Mouse (Mus musculus) hindbrain, embryonic 15.5 days (tissue): ENCODE measurements around the gene Tle3. TPM values are rescaled to one million over a fixed set of nuclear protein-coding genes. Genes with fewer than 3 reads are reported as not detected.

Source experiments
- ATAC-seq: fragments of 200-750 bp; cut with Nextera tagmentation; 2 replicates; pipeline ENCODE4 v1.8.0; 2017; ENCODE audit warnings: low read depth, moderate number of reproducible peaks, moderate TSS enrichment; ENCODE audit not compliant: low FRiP score
- H3K27ac ChIP-seq: fragments of 300-500 bp; sonication (generic); replicated peaks from 2 replicates; pipeline ENCODE4 v1.5.1; 2015; ENCODE audit warnings: mild to moderate bottlenecking, inconsistent platforms
- H3K27me3 ChIP-seq: fragments of 300-500 bp; sonication (generic); 2 replicates; pipeline ENCODE4 v1.6.1; 2015; ENCODE audit warnings: control low read depth, inconsistent platforms
- H3K36me3 ChIP-seq: fragments of 300-500 bp; sonication (generic); 2 replicates; pipeline ENCODE4 v1.6.1; 2015; ENCODE audit warnings: control low read depth, inconsistent platforms
- H3K4me1 ChIP-seq: fragments of 300-500 bp; sonication (generic); replicated peaks from 2 replicates; pipeline ENCODE4 v1.6.1; 2015; ENCODE audit warnings: control low read depth, inconsistent platforms
- H3K4me2 ChIP-seq: fragments of 300-500 bp; sonication (generic); 2 replicates; pipeline ENCODE4 v1.6.1; 2015; ENCODE audit warnings: moderate library complexity, mild to moderate bottlenecking, inconsistent platforms
- H3K4me3 ChIP-seq: fragments of 300-500 bp; sonication (generic); 2 replicates; pipeline ENCODE4 v1.5.1; 2015; ENCODE audit warnings: mild to moderate bottlenecking, inconsistent platforms
- H3K9ac ChIP-seq: fragments of 300-500 bp; sonication (generic); 2 replicates; pipeline ENCODE4 v1.6.1; 2015; ENCODE audit warnings: inconsistent platforms
- H3K9me3 ChIP-seq: fragments of 300-500 bp; sonication (generic); 2 replicates; pipeline ENCODE4 v1.6.1; 2016; ENCODE audit warnings: control low read depth, inconsistent platforms
- WGBS: fragments of 180-500 bp; shearing (Covaris S2); methylation state at CpG from one replicate; pipeline ENCODE4 v1.1.7; 2015; 5-methylcytosine and 5-hydroxymethylcytosine counted together
- polyA plus RNA-seq: library from polyadenylated mRNA; unstranded; fragments of >200 nt; fragmentation: Nextera tagmentation; extraction: Ambion mirVana; gene quantifications from 2 replicates; pipeline ENCODE4 v1.2.1, GENCODE M21; 2015

The Tle3 gene
- polyA plus RNA-seq, 1 experiment from 2014 or later: 28.8 TPM

DNA sequence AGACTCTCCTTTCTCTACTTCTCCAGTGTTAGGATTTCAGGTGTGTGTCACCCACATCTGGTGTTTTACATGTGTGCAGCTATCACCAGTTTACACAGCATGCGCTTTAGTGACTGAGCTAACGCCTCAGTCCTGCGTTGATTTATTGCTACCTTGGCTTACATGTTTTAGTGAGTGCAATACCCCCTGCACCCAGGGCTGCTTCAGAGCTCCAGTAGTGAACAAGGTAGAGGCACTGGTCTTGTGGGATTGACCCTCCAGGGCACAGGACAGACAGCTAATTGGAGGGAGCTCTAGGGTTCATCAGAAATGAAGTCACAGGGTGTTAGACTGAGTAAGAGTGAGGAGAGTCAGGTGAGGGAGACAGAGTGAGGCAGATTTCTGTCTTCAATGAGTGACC, 12.4 kb upstream of the Tle3 start:
- peaks cover 15% of the 10 kb centered on the region for H3K4me1 ChIP-seq
- no peak for ATAC-seq
- H3K27ac ChIP-seq: no peak overlapping the region
- peaks cover 8% of the 10 kb centered on the region; the same call in 1 of the 2 replicates for H3K27me3 ChIP-seq
- no peak overlapping the region for H3K4me2 ChIP-seq
- no peak overlapping the region for H3K9ac ChIP-seq
- H3K36me3 ChIP-seq: no peaks in the 10 kb centered on the region
- 90% methylated on average over 3 of the region's 3 CpGs for WGBS
- no peaks in the 10 kb centered on the region for H3K9me3 ChIP-seq
- H3K4me3 ChIP-seq: no peak overlapping the region

DNA sequence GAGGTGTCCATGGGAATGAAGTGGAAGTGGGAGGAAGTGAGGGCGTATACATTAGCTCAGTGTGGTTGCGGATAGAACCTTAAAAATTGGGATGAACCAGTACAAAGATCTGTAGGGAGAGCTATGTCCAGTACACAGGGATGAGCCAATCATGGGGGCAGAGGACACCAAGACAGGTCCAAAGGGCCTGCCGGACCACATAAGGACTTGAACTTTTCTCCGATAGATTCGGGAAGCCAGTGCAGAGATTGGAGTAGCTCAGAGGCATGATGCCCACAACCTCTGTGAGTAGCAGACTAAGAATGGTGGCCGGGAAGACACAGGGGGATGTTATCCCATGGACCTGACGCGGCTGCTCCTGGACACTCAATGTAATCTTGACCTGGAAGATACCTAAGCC, 12.0 kb upstream of the Tle3 start:
- no peak overlapping the region for H3K4me2 ChIP-seq
- no peak overlapping the region for H3K4me3 ChIP-seq
- H3K27ac ChIP-seq: no peak overlapping the region
- no peaks in the 10 kb centered on the region for H3K9me3 ChIP-seq
- H3K4me1 ChIP-seq: peaks cover 15% of the 10 kb centered on the region
- no peak for ATAC-seq
- H3K36me3 ChIP-seq: no peaks in the 10 kb centered on the region
- peaks cover 10% of the 10 kb centered on the region; the same call in 1 of the 2 replicates for H3K27me3 ChIP-seq
- no peak overlapping the region for H3K9ac ChIP-seq
- WGBS: 95% methylated on average over 8 of the region's 8 CpGs

DNA sequence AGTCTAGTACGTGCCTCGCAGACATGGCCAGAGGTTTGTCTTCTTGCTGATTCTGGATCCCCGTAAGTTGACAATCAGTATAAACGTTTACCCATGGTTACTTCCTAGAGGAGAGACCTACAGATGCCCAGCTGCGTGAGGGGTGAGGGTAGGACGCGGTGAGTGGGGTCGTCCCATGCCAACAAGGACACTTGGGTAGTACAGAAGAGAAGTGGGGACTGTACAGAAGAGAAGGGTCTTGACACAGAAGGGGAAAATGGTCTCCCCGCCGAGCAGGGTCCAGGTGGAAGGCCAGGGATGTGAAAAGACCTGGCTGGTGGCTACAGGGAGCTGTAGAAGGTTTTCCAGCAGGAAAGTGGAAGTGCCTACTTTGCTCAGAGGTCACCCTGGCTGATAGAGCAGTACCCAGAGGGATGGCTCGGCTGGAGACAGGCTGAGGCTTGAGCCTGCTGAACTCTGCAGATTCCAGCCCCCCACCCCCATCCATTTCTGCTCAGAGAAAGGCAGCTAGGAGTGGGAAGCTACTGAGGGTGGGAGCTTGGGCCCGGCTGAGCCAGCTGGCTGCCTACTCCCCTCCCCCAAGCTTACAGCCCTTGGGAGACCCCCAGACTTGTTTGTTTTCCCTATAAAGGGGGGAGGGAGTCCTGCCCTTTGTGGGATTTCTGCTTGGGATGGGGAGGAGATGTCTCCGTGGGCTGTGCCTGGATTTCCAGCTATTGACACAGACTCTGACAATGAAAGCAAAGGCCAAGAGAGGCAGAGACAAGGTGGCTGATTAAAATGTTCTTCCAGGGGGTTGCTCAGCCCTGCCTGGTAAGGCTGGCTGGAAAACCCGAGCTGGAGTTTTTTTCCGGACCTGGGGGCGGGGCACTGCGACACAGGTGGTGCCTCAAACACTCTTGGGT, 11.2 kb upstream of the Tle3 start:
- WGBS: 20% methylated on average over 17 of the region's 17 CpGs
- Histone ChIP-seq H3K27ac (0 out of 2 replicates have a peak overlapping the region, but pooled peaks have one; percentile 2), H3K27me3 (peaks cover 13% of the 10 kb centered on the region; the same call in 1 of the 2 replicates), H3K36me3 (no peaks in the 10 kb centered on the region), H3K4me1 (peaks cover 18% of the 10 kb centered on the region), H3K4me2 (0 out of 2 replicates have a peak overlapping the region, but pooled peaks have one; percentile 2), H3K4me3 (no peak overlapping the region), H3K9me3 (no peaks in the 10 kb centered on the region), H3K9ac (no peak overlapping the region)
- peak; percentile 85 for ATAC-seq

DNA sequence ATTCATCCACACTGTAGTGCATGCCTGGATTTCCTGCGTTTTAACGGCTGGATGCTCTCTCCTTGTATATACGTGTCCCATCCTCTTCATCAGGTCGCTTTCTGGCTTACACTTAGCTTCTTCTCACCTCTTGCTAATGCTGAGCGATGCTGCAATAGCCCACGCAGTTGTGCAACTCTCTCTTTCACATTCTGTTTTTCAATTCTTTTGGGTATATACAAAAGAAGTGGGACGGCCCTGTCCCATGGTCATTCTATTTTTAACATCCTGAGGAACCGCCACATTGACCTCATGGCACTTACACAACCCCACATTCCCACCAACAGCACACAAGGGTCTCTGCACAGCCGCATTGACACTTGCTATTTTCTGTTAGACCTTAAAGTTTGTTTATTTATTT, 9.0 kb upstream of the Tle3 start:
- peaks cover 25% of the 10 kb centered on the region for H3K4me1 ChIP-seq
- H3K9me3 ChIP-seq: no peaks in the 10 kb centered on the region
- no peak overlapping the region for H3K4me2 ChIP-seq
- H3K9ac ChIP-seq: no peak overlapping the region
- no peak for ATAC-seq
- WGBS: 41% methylated on average over 9 of the region's 9 CpGs
- H3K36me3 ChIP-seq: no peaks in the 10 kb centered on the region
- H3K4me3 ChIP-seq: no peak overlapping the region
- H3K27me3 ChIP-seq: peaks cover 21% of the 10 kb centered on the region; the same call in 1 of the 2 replicates
- no peak overlapping the region for H3K27ac ChIP-seq

DNA sequence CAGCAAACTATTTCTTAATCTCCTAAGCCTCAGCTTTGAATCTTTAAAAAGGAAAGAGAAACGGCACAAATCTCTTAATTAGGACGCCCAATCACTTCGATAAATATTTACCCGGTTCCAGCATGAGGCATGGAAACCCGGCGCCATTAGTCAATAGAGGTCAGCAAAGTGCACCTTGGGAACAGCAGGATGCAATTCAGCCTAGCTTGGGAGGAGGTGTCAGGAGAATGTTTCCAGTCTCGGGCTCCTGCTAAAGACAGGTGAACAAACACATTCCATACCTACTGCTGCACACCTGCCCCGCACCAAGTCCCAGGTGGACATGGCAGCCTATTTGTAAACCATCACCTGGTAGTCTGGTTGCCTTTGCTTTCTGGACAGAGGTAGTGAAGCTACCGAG, 6.1 kb upstream of the Tle3 start:
- H3K9me3 ChIP-seq: no peaks in the 10 kb centered on the region
- no peak for ATAC-seq
- 19% methylated on average over 9 of the region's 9 CpGs for WGBS
- no peak overlapping the region for H3K9ac ChIP-seq
- H3K4me1 ChIP-seq: peaks cover 38% of the 10 kb centered on the region
- H3K27me3 ChIP-seq: peaks cover 21% of the 10 kb centered on the region; the same call in 1 of the 2 replicates
- H3K4me3 ChIP-seq: no peak overlapping the region
- H3K27ac ChIP-seq: no peak overlapping the region
- H3K4me2 ChIP-seq: no peak overlapping the region
- no peaks in the 10 kb centered on the region for H3K36me3 ChIP-seq

DNA sequence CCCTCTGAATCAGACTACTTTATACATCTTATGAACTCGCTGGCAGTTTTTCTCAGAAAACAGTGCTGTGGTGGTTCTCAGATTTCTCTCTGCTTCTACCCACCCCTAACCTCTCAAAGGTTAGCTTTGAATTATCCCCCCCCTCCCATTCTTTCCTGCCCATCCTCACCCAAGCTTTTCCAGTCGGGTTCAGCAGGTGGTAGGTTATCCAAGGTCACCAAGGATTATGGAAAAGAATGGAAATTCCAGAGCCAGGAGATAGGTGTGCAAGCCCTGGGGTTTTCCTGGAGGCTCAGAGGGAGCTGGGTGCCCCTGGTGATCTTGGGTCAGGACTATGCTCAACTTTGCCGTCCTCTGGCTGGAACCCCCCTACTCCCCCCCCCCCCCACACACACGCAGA, 5.0 kb upstream of the Tle3 start:
- 31% methylated on average over 4 of the region's 4 CpGs for WGBS
- Histone ChIP-seq H3K27ac (no peak overlapping the region), H3K4me2 (no peak overlapping the region)

DNA sequence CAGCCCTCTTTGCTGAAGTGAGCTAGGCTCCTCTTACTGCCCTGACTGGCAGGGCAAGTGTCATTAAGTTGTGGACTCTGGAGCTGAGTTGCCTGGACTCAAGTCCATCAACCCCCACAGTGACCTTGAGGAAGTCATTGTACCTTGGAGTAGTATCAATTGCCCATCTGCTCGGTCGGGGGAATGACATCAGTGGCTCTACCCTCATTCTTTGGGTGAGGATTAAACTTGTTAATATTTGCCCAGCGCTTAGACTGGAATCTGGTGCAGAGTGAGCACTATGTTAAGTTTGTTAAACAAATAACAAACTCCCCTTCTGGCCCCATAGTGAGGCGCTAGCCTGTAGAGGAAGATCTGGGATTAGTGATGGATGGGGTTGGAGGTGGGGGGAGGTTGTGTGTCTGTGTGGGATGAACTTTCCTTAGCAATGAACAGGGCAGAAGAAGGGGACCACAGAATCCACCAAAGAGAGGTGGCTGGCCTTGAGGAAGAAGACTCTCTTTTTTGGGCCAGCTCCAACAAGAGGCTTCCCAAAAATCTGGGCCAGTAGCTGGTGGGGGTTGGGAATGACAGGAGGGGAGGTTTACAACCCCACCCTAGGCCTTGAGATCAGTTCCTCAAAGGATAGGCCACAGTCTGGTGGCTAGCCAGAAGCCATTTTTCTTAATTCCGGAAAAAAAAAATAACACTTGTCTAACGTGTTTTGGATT, 4.2 kb upstream of the Tle3 start:
- Histone ChIP-seq H3K27me3 (peaks cover 15% of the 10 kb centered on the region; the same call in 1 of the 2 replicates), H3K4me2 (no peak overlapping the region), H3K36me3 (no peaks in the 10 kb centered on the region), H3K9ac (no peak overlapping the region), H3K27ac (no peak overlapping the region), H3K4me1 (peaks cover 41% of the 10 kb centered on the region), H3K4me3 (no peak overlapping the region), H3K9me3 (no peaks in the 10 kb centered on the region)
- ATAC-seq: no peak
- WGBS: 24% methylated on average over 6 of the region's 6 CpGs

More for the DNA sequence above, 5.0 kb upstream of the Tle3 start:
- peaks cover 41% of the 10 kb centered on the region for H3K4me1 ChIP-seq
- H3K9ac ChIP-seq: no peak overlapping the region
- no peak for ATAC-seq
- no peaks in the 10 kb centered on the region for H3K36me3 ChIP-seq
- no peaks in the 10 kb centered on the region for H3K9me3 ChIP-seq
- no peak overlapping the region for H3K4me3 ChIP-seq
- H3K27me3 ChIP-seq: peaks cover 20% of the 10 kb centered on the region; the same call in 1 of the 2 replicates

DNA sequence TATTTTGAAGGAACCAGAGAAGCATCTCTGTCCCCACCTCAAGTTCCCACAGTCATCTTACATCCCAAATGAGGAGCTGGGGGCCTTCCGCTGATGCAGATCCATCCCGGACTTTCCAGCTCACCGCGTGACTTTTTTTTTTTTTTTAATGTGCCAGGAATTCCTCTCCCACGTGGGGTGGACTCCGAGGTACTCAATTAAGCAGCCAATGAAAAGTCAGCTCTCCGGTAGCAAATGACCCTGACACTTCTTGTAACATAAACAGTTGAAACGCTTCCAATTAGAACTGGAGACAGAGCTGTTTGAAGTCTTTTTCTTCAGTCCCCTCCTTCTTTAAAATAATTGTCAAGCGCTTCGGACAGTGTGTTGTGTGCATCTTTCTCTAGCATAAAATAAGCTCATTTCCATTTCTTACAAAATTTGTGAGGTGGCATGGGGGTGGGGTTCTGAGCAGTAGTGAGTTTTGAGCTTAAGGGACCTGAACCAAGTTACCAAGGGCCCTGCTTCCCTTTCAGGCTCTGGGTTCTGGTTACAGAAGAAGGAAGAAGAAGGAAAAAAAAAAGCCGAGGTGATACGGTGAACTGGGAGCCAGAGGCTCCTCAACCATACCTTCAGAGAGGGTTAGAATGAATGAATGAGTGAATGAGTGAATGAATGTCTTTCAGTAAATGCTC, 3.5 kb upstream of the Tle3 start:
- Histone ChIP-seq H3K4me2 (peak overlapping the region; percentile 53), H3K4me3 (no peak overlapping the region), H3K9ac (no peak overlapping the region), H3K36me3 (no peaks in the 10 kb centered on the region), H3K4me1 (peaks cover 41% of the 10 kb centered on the region), H3K9me3 (no peaks in the 10 kb centered on the region), H3K27ac (peak overlapping the region; percentile 66), H3K27me3 (peaks cover 15% of the 10 kb centered on the region; the same call in 1 of the 2 replicates)
- 1% methylated on average over 12 of the region's 12 CpGs for WGBS
- ATAC-seq: no peak

DNA sequence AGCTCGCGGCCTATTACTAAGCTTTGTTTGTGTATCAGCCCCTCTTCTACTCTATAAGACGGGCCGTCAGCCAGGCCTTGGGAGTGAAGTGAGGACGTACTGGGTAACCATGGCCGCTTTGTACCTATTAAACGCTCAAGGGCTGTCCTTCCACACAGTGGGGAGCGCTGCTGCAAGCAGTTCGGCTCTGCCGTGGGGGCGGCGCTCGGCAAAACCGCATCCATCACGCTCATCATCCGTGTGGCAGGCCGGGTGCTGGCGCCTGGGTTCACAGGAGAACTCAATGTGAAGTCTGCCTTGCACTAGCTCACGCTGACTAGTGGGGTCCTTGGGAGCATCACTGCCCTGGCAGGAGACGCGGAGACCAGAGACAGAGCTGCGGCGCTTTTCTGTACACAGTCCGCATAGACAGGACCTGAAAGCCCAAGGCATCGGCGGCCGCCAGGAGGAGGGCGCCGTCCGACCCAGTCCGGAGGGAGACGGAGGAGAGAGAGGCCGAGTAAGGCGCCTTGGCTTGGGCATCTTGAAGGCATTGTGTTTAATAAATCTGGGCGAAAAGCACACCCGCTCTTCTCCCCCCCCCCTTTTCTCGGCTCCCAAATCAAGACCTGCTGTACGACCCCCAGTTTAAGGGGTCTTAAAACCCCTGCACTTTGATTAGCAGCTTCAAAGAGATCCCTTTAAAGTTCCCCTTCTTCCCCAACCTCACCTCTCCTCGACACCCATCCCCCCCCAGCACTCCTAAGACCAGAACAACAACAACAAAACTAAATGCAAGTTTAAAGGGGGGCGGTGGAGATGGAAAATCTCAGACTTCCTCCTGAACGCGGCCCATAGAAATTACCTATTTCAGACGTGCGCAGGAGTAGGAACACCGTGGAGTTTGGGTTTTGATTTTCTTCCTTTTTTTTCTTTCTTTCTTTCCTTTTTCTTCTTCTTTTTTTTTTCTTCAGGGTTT, 2.6 kb upstream of the Tle3 start:
- WGBS: under 1% methylated on average over 45 of the region's 45 CpGs
- Histone ChIP-seq H3K4me2 (peak overlapping the region; percentile 53), H3K9ac (0 out of 2 replicates have a peak overlapping the region, but pooled peaks have one; percentile 10), H3K27me3 (peaks cover 15% of the 10 kb centered on the region; the same call in 1 of the 2 replicates), H3K27ac (peak overlapping the region; percentile 66), H3K4me3 (peak overlapping the region; percentile 10; the same call in 1 of the 2 replicates), H3K4me1 (peaks cover 49% of the 10 kb centered on the region), H3K9me3 (no peaks in the 10 kb centered on the region), H3K36me3 (no peaks in the 10 kb centered on the region)
- ATAC-seq: peak; percentile 40

DNA sequence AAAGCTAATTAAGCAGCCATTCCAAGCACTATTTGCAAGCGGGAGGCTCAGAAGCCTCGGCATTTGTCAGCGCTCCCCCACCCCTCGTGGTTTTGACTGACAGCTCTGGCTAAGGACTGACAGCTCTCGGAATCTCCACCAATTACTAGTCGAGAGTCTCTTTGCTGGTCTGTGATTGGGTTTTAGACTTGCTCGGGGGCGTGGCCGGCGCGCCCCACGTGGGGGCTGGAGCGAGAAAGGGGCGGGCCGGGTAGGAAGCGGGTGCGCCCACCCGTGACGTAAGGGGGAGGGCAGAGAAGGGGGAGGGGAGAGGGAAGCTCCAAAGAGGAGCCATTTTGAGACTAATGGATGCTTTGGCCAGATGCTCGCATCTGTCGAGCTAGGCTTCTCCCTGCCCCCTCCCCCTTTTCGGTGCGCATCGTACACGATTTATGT, 1.7 kb upstream of the Tle3 start:
- ATAC-seq: peak; percentile 89
- Histone ChIP-seq H3K36me3 (no peaks in the 10 kb centered on the region), H3K9me3 (no peaks in the 10 kb centered on the region), H3K27me3 (0 out of 2 replicates have a peak, but pooled peaks cover 8% of the 10 kb centered on the region), H3K4me1 (peaks cover 58% of the 10 kb centered on the region), H3K9ac (peak overlapping the region; percentile 56), H3K4me2 (peak overlapping the region; percentile 91), H3K27ac (peak overlapping the region; percentile 91), H3K4me3 (peak overlapping the region; percentile 55)
- under 1% methylated on average over 24 of the region's 25 CpGs for WGBS
